Mouse (Mus musculus): ENCODE measurements around the gene Padi6.
A peak's percentile ranks its signal among the peaks of the same experiment; 100 is the strongest.

Padi6 gene

GRCm38 (mm10) chr4:140750328-140750727 lies 7.9 kb upstream of the Padi6 start:
- DNase-seq (ENCODE audit: low spot score) = peak; percentile 58

GRCm38 (mm10) chr4:140747978-140748377 lies 5.5 kb upstream of the Padi6 start:
- peak; percentile 27 for DNase-seq (ENCODE audit: low spot score)

GRCm38 (mm10) chr4:140744654-140745053 lies 2.2 kb upstream of the Padi6 start:
- DNase-seq (ENCODE audit: low spot score) = peak; percentile 61

DNA sequence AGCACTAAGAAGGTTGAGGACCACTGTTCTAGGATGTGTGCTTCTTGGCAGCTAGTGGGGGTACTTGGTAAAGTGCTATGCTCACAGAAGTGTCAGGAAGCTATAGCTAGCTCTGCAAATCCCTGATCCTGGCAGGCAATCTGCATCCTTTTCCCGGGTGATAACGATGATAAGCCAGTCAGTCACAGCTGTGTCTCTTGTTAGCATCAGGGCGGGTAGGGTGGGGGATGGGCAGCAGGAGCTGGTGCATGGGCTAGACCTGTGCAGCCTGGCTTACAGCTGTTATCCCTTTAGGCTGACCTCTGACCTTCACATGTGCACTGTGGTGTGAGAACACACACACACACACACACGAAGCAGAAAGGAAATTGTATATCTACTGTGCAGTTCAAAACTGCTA lies 643 bp upstream of the Padi6 start:
- no peak for DNase-seq (ENCODE audit: low spot score)

DNA sequence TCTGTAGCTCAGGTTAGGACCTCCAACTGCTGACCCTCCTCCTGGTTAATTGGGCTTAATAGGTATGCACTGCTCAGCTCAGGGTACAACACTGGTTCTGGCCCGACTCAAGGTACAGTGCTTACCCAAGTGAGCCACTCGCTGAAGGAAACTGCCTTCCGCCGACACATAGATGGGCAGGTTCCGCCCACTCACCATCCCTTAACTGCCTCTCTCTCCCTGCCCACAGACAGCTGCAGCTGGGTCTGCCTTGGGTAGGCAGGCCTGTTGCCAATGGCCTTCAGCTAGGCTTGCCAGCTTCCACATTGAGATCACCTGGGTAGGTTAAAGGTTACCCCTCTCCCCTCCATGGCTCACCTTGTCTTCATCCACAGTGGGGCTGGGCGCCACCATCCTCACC lies 1.0 kb downstream of the Padi6 start:
- DNase-seq (ENCODE audit: low spot score) = no peak

GRCm38 (mm10) chr4:140740655-140741054 lies 1.8 kb downstream of the Padi6 start:
- no peak for DNase-seq (ENCODE audit: low spot score)

DNA sequence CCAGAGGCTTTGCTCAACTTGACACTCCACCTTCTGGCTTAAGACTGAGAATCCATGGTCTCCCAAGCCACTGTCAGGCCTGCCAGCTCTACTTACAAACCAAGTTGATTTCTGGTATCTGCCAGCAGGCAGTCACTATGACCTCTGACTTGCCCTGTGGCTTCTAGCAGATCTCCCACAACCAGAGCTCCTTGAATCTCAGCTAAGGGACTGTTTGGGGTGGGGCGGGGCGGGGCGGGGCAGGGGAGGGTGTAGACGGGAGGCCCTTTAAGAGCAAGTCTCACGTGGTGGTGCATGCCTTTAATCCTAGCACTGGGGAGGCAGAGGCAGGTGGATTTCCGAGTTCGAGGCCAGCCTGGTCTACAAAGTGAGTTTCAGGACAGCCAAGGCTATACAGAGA lies 9.6 kb downstream of the Padi6 start:
- DNase-seq (ENCODE audit: low spot score) = no peak

DNA sequence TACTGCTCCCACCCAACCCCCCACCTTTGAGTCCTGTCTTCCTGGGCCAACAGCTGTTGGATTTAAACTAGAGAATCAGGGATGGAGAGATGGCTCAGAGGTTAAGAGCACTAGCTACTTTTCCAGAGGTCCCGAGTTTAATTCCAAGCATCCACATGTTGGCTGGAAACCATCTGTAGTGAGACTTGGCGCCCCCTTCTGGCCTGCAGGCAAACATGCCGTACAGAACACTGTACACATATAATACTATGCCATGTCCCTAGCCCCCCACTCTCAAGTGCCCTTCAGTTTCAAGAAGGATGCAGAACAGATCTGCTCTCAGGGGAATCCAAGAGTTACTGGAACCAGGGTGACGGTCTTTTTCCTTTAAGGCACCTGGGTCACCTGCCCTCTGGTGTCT lies 10.8 kb downstream of the Padi6 start:
- DNase-seq (ENCODE audit: low spot score) = no peak

- no peak for DNase-seq (ENCODE audit: low spot score)
Measured at GRCm38 (mm10) chr4:140726907-140727306, 15.5 kb downstream of the Padi6 start.

GRCm38 (mm10) chr4:140724739-140725138 lies 17.7 kb downstream of the Padi6 start:
- no peak for DNase-seq (ENCODE audit: low spot score)

DNA sequence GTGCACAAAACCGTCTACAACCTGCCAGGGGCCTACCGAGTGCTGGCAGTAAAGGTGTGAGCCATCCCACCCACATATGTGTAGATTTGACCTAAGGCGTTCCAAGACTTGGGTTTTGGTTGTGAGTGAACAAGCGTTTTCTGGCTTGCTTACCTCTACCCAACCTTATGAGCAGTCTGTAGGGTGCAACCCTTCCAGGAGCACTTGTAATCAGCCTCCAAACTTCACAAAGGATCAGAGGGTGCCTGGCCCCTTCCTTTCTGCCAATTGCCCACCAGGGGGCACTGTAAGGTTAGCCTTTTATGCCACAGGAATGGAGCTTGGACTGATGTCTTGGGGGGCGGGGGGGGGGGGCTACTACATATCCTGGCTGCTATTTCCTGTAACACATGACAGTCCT lies 18.6 kb downstream of the Padi6 start:
- DNase-seq (ENCODE audit: low spot score) = peak; percentile 74

GRCm38 (mm10) chr4:140723192-140723591 lies 19.3 kb downstream of the Padi6 start:
- no peak for DNase-seq (ENCODE audit: low spot score)

DNA sequence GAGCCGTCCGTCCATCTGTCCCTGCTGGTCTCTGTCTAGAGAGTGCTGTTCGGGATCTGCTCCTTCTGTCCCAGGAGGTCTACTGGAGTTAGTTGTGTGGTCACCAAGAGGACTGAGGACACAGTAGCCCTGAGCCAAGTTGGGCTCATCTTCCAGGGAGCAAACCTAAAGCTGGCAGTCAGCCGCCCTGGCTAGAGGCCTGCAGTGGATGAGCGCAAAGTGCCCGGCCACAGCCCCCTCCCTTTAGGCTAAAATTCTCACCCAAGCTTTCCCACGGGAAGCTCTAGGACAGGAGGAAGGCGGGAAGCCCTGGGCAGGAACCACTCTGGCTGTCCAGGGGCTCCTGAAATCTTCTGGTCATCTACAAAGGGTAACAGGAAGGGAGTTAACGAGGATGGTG lies 19.7 kb downstream of the Padi6 start:
- no peak for DNase-seq (ENCODE audit: low spot score)

- no peak for DNase-seq (ENCODE audit: low spot score)
Measured at GRCm38 (mm10) chr4:140721968-140722490, 20.4 kb downstream of the Padi6 start.

GRCm38 (mm10) chr4:140720091-140720490 lies 22.4 kb downstream of the Padi6 start:
- DNase-seq (ENCODE audit: low spot score) = no peak

GRCm38 (mm10) chr4:140718436-140718835 lies 24.0 kb downstream of the Padi6 start:
- DNase-seq (ENCODE audit: low spot score) = no peak

GRCm38 (mm10) chr4:140716994-140717393 lies 25.4 kb downstream of the Padi6 start:
- DNase-seq (ENCODE audit: low spot score) = no peak

- no peak for DNase-seq (ENCODE audit: low spot score)
Measured at GRCm38 (mm10) chr4:140714586-140714985, 27.9 kb downstream of the Padi6 start.

DNA sequence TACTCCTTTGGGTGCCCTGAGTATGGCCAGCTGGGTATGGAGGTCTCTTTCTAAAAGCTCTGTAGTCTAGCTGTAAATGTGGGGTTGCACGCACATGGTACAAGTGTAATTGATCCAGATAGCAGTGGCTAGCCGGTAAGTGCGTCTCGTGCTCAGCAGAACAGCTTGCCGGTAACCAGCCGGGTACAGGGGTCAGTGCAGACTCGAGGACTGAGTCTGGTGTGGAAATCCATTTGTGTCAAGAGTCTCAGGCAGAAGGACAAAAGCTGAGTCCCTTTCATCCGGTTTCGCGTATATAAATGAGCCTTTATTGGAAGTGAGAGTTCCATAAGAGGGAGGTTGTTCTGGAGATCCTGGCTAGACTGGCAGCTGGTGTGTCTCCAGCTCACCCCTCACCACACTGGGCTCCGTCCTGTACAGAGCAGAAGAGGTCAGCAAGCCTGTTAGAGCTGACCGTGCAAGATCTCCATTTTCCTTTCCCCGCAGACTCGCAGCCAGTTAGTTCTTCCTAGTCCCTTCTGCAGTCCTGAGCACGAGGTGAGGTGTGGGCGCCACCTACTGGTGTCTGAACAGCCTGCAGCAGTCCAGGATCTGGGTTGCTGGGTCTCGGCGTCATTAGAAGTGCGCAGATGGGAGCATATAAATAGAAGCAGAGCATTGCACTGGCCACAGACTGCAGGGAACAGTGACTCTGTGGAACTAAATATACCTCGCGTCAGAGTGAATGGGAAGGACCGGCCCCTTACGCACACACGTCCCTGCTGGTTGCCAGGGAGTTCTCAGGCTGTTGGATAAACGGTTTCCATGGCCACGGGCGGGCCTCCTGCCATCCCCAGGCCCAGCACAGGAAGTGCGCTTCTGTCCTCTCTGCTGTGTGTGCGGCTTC lies 28.7 kb downstream of the Padi6 start:
- peak; percentile 89 for DNase-seq (ENCODE audit: low spot score)

GRCm38 (mm10) chr4:140711360-140711759 lies 31.1 kb downstream of the Padi6 start:
- DNase-seq (ENCODE audit: low spot score) = no peak

- DNase-seq (ENCODE audit: low spot score) = no peak
Measured at GRCm38 (mm10) chr4:140710781-140711180, 31.7 kb downstream of the Padi6 start.

- DNase-seq (ENCODE audit: low spot score) = no peak
Measured at GRCm38 (mm10) chr4:140709617-140710016, 32.8 kb downstream of the Padi6 start.

GRCm38 (mm10) chr4:140709111-140709510 lies 33.3 kb downstream of the Padi6 start:
- no peak for DNase-seq (ENCODE audit: low spot score)
